Mouse (Mus musculus): Measurements from ENCODE around the gene Rps6kc1.

DNA sequence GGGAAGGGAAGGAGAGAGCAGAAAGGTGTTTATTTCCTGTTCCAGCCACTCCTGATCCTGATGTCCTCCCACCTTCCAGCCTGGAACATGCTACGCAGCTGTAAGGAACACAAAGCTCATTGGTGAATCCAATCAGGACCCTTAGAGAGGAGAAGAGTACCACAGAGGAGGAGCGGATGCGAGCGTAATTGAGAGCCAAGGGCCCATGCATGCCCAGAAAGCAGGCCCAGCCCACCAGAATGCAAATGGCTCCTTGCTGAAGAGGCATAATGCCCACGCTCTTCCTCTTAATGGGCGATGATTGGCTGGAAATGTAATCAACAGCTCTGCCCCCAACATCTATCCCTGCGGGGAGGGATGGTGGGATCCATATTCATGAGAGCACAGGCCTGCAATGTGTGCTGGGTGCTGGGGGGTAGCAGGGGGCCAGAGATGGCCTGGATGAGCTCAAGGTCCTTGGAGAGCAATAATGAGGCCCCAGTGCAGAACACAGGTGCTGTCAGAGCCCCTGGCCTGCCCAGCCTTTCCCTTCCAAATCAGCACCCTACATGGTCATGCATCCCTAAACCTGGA lies 182.0 kb downstream of the Rps6kc1 start:
- TF ChIP-seq CTCF (IDR thresholded peaks at IDR 0.05; ENCODE audit: insufficient read depth, low read depth, low read length) (no peak), POLR2A (IDR thresholded peaks at IDR 0.05; ENCODE audit: insufficient read depth, low read depth, low read length) (no peak)
